Mouse (Mus musculus) forebrain, embryonic 13.5 days (tissue): ENCODE measurements at regions not wholly inside any gene's neighbourhood (a gene's known extent, or its start where the extent isn't known, plus 50 kb on each side); places are given as distances from the start of the nearest gene placed in this dataset.

Source experiments
- ATAC-seq: fragments of 200-750 bp; cut with Nextera tagmentation; 2 replicates; pipeline ENCODE4 v1.8.0; 2017
- H3K27ac ChIP-seq: fragments of 300-500 bp; sonication (generic); 2 replicates; pipeline ENCODE4 v1.5.1; 2015; ENCODE audit warnings: inconsistent platforms, mild to moderate bottlenecking, moderate library complexity
- H3K27me3 ChIP-seq: fragments of 300-500 bp; sonication (generic); 2 replicates; pipeline ENCODE4 v1.6.1; 2015; ENCODE audit warnings: mild to moderate bottlenecking, inconsistent platforms
- H3K36me3 ChIP-seq: fragments of 300-500 bp; sonication (generic); 2 replicates; pipeline ENCODE4 v1.6.1; 2015; ENCODE audit warnings: mild to moderate bottlenecking, inconsistent platforms; ENCODE audit not compliant: poor library complexity, severe bottlenecking
- H3K4me1 ChIP-seq: fragments of 300-500 bp; sonication (generic); 2 replicates; pipeline ENCODE4 v1.6.1; 2015; ENCODE audit warnings: inconsistent platforms
- H3K4me2 ChIP-seq: fragments of 300-500 bp; sonication (generic); 2 replicates; pipeline ENCODE4 v1.6.1; 2015; ENCODE audit warnings: inconsistent platforms, mild to moderate bottlenecking, moderate library complexity
- H3K4me3 ChIP-seq: fragments of 300-500 bp; sonication (generic); 2 replicates; pipeline ENCODE4 v1.5.1; 2015; ENCODE audit warnings: mild to moderate bottlenecking, inconsistent platforms
- H3K9ac ChIP-seq: fragments of 300-500 bp; sonication (generic); 2 replicates; pipeline ENCODE4 v1.6.1; 2015; ENCODE audit warnings: mild to moderate bottlenecking, inconsistent platforms
- H3K9me3 ChIP-seq: fragments of 300-500 bp; sonication (generic); replicated peaks from 2 replicates; pipeline ENCODE4 v1.6.1; 2016; ENCODE audit warnings: inconsistent platforms
- WGBS: fragments of 180-500 bp; shearing (Covaris S2); methylation state at CpG from one replicate; pipeline ENCODE4 v1.1.7; 2015; 5-methylcytosine and 5-hydroxymethylcytosine counted together

DNA sequence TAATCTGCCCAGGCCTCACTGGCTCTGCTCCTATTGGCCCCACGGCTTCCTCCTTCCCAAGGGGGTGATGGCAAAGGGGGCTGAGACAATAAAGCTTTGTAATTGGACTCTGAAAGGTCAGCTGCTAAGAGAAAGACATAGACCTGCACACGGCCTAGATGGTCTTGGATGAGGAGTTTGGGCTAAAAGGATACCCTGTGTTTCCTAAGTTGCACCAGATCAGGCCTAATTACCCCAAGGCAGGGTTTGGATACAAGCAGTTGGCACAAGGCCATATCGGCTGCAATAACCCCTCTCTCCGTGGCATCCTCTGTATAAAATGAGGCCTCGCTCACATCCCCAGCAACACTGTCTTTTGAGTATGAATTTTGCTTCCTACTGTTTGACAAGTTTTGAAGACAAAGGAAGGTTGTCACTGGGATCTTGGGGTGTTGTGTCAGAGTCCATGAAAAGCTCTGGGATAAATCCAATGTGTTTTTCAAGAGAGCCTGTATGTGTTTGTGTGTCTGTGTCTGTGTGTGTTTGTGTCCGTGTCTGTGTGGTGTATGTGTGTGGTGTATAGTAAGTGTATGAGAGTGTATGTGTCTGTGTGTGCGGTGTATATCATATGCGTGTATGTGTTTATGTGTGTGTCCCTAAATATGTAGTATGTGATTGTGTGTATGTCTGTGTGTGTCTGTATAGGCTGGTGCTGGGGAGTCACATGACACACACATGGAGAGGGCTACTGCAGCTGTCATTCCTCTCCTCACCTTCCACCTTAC is 242.5 kb downstream of the Ppp4r2 start:
- no peak overlapping the region for H3K4me2 ChIP-seq
- no peaks in the 10 kb centered on the region for H3K9me3 ChIP-seq
- H3K4me3 ChIP-seq = no peak overlapping the region
- no peak overlapping the region for H3K27ac ChIP-seq
- no peaks in the 10 kb centered on the region for H3K27me3 ChIP-seq
- ATAC-seq = no peak
- no peak overlapping the region for H3K9ac ChIP-seq
- 58% methylated on average over 8 of the region's 8 CpGs for WGBS
- H3K36me3 ChIP-seq = no peaks in the 10 kb centered on the region
- peaks cover 7% of the 10 kb centered on the region; the same call in 1 of the 2 replicates for H3K4me1 ChIP-seq

- 87% methylated on average over 5 of the region's 5 CpGs for WGBS
- Histone ChIP-seq H3K9ac (no peak overlapping the region), H3K36me3 (no peaks in the 10 kb centered on the region), H3K27ac (no peak overlapping the region), H3K4me2 (no peak overlapping the region), H3K27me3 (no peaks in the 10 kb centered on the region), H3K4me3 (no peak overlapping the region), H3K9me3 (no peaks in the 10 kb centered on the region), H3K4me1 (peaks cover 7% of the 10 kb centered on the region; the same call in 1 of the 2 replicates)
- no peak for ATAC-seq
These were observed 244.9 kb downstream of the Ppp4r2 start for GRCm38 (mm10) chr6:101078294-101078693.

DNA sequence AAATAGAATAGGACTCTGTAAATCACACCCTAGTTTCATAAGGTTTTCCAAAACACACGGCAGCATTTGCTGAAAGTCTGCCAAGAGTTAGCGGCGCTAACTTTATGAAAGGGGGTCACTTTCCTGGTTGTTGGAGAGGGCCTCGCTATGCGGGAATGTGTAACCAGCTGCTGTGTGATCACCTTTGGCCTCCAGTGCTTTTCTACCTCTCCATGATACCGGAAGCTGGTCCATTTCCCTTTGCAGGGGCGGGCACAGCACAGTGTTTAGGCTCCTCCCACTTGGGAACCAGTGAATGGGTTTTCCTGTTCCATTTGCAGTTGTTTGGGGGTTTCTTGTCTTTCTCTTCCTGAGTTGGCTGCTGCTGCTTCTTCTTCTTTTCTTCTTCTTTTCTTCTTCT is 250.3 kb downstream of the Ppp4r2 start:
- H3K4me1 ChIP-seq = peaks cover 3% of the 10 kb centered on the region; the same call in 1 of the 2 replicates
- no peaks in the 10 kb centered on the region for H3K9me3 ChIP-seq
- 66% methylated on average over 7 of the region's 7 CpGs for WGBS
- no peak overlapping the region for H3K27ac ChIP-seq
- no peaks in the 10 kb centered on the region for H3K27me3 ChIP-seq
- no peak overlapping the region for H3K9ac ChIP-seq
- H3K4me3 ChIP-seq = no peak overlapping the region
- H3K36me3 ChIP-seq = no peaks in the 10 kb centered on the region
- H3K4me2 ChIP-seq = no peak overlapping the region
- ATAC-seq = no peak

- Histone ChIP-seq H3K9me3 (no peaks in the 10 kb centered on the region), H3K4me2 (no peak overlapping the region), H3K27me3 (no peaks in the 10 kb centered on the region), H3K4me1 (peaks cover 6% of the 10 kb centered on the region; the same call in 1 of the 2 replicates), H3K36me3 (no peaks in the 10 kb centered on the region), H3K27ac (no peak overlapping the region), H3K4me3 (no peak overlapping the region), H3K9ac (no peak overlapping the region)
- ATAC-seq = no peak
- 33% methylated on average over 10 of the region's 10 CpGs for WGBS
These were observed 258.8 kb downstream of the Ppp4r2 start for GRCm38 (mm10) chr6:101092179-101092578.
